Mouse (Mus musculus) 3134 (cell line): Measurements from ENCODE around the gene Sema4b.
A peak's percentile ranks its signal among the peaks of the same experiment; 100 is the strongest.

Experiments used
- DNase-seq: peaks from one replicate; pipeline ENCODE4 v3.0.0-alpha.2; 2011; ENCODE audit warnings: low spot score; ENCODE audit not compliant: insufficient read length; ENCODE audit errors: extremely low read depth

The Sema4b gene

DNA sequence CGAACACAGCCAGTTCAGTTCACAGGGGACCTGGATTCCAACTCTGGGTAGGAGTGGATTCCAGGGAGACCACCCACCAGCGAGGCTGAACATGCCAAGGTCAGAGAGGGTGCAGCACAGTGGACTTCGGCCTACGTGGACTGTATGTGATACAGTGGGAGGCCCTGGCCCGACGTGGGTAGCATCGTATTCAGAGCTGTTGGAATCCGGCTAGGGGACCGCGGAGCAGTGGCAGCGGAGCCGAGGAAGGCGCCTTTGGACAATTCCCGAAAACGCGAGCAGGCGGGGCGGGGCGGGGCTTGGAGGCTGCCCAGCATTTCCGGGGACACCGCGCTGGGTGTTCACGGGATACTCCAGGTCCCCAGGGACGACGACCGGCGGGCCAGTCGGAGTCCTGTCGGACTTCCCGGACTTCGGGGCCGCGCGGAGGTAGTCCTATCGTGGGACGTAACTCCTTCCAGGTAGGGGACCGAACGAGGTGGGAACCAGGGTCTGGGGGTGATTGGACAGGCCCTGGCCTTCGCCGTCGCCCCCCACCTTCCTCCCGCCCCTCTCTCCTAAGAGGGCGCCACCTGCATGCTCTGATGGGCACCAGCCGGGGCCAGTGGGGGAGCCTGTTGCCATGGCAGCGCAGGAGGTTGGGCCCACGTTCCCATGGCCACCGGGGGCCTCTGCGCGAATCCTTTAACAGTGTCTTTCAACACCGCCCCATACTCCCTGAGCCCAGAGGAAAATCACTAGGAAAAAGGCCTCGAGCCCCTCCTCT lies at the start of gene Sema4b:
TSS of gene Sema4b (plus strand) at position 311 of the 766 bp plus-strand sequence.
- peak; percentile 95 for DNase-seq

DNA sequence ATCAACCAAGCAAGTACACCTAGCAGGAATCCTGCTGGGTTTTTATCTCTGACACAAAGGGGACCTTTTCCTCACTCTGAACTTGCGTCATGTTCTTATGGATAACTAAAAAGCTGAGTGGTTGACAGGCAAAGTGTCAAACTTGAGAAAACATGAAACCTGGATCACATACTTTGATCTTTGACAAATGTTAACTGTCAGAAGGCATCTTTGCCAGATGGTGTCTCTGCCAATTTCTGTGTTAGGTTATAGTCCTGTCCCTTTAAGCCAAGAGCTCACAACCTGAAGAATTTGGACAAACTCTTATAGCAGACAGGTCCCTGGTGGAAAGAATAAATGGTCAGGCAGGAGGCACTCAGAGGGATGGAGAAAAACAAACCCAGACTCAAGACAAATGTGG lies 48.3 kb upstream of the Sema4b start:
- DNase-seq = no peak

DNA sequence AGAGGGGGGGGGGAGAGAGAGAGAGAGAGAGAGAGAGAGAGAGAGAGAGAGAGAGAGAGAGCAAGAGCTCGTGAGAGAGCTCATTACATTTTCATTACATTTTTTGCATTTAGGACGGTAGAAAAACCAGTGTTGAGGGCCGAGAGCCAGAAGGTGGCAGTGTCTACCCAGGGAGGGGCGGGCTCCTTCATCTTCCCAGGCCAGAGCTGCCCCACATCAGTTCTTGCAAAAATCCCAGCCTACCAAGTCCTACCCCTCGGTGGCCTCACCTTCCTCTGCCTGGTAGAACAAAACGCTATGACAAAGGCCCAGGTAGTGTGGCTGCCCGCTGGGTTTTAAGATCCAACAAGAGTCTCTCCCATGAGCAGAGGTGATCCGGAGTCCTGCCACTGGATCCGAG lies 45.8 kb upstream of the Sema4b start:
- DNase-seq = peak; percentile 45

DNA sequence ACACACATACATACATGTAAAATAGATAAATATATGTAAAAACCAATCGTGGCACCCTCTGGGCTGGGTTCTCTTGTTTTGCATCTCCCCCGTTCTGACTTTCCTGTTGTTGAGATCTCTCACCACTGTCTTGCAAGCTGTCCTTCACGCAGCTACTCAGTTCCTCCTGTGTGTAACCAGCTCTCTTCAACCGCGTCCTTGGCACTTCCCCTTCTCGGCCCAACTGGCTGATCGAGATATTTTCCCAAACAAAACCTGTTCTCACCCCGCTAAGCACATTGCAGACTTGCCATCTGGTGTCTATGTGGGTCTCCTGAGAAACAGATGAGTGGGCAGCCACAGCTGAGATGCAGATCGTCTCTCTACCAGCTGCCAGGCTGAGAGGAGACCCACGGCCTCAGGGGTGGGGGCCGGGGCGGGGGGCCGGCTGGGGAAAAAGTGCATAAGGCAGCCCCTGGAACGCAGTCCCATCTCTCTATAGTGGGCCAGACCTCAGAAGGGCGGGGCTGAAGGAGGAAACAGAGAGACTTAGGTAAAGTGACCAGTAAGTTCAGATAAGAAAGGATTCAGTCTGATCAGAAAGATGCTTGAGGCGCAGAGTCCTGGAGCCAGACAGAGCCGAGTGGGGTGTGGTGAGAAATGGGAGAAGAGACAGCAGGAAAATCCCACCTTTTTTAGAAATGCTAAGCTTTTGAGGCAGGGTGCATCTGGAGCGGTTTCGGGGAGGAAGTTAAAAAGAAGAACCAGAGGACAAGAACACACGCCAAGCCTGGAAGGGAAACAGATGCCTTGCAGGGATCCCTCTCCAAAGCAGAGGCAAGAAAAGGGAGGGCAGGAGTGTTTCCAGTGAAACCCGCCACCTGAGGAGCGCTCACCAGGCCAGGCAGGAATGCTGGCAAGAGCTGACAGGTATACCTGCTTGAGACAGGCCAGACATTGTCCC lies 43.0 kb upstream of the Sema4b start:
- DNase-seq = no peak

DNA sequence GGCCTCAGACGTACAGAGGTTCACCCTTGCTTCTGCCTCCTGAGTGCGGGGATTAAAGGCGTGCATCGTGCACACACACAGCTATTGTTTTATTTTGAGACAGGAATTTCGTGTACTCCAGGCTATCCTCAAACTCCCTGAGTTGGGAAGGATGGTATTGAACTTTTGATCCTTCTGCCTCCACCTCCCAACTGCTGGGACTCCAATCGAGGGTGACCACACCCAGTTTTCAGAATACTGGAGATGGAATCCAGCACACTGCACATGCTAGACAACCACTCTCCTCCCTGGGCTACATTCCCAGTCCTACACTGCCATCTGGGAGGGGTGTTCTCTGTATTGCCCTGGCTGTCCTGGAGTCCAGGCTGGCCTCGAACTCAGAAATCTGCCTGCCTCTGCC lies 41.9 kb upstream of the Sema4b start:
- no peak for DNase-seq

DNA sequence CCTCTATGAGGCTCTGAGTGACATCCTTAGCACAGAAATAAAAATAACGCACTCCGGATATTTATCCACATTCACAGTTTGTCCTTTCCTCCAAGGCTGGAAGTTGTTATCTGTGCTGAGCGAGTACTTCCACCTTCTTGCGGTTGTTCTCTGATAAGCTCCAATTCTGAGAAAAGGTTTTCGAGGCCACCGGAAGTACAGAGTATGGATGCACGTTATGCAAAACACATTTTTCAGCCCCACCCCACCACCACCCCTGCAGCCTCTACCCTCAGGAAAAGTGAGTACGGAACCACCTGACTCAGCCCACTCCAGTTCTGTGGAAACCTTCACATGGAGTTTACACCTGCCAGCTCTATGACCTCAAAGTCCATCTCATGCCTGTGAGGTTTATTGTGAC lies 40.6 kb upstream of the Sema4b start:
- no peak for DNase-seq

DNA sequence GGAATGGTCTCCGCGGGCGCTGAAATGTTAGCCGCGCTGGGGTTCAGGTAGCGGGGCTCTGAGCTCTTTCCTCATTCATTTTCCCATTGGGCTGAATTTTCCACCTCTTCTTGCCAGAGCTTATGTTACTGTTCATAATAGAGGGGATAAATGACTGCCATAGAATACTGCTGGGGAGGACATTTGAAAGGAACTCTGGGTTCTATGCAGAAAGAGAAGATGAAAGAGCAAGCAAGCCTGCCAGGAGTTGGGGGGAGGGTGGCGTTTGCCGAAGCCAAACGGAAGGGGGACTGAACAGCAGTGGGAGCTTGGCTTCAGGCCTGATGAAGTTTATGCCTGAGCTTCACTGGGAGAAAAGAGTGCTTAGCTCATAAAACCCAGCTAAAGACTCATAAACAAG lies 37.3 kb upstream of the Sema4b start:
- DNase-seq = no peak

DNA sequence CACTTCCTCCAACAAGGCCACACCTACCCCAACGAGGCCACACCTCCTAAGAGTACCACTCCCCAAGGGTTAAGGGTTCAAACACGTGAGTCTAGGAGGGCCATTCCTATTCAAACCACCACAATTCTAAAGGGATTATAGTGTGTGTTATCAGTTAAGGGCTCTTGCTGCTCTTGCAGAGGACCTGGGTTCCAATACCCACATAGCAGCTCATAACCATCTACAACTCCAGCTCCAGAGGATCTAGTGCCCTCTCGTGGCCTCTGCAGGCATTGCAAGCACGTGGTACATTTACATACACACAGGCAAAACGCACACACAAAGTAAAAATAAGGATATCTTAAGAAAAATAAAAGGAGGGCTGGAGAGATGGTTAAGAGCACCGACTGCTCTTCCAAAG lies 34.5 kb upstream of the Sema4b start:
- DNase-seq = no peak

DNA sequence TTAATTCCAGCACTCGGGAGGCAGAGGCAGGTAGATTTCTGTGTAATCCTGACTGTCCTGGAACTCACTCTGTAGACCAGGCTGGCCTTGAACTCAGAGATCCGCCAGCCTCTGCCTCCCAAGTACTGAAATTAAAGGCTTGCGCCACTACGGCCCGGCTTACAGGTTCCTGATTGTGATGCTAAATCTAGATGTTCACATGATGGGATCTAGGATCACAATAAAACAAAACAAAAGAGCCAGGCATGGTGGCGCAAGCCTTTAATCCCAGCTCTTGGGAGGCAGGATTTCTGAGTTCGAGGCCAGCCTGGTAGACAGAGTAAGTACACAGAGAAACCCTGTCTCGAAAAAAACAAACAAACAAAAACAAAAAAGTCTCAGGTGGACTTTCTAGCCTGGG lies 33.9 kb upstream of the Sema4b start:
- DNase-seq = no peak

DNA sequence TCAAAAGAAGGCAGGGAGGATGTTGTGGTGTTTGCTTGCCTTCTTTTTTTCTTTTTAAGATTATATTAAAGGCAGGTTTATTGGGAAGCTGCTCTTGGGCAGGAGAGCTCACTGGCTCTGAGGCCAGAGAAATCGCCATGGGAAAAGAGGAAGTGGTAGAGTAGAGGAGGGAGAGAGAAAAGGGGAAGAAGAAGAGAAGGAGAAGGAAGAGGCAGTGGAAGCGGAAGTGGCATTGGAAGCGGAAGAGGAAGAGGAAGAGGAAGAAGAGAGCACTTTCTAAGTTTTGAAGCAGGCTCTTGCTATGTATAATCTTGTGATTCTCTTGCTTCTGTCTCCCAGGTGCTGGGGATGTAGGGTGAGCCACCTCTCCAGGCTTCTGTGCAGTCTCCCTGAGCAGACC lies 32.0 kb upstream of the Sema4b start:
- no peak for DNase-seq

DNA sequence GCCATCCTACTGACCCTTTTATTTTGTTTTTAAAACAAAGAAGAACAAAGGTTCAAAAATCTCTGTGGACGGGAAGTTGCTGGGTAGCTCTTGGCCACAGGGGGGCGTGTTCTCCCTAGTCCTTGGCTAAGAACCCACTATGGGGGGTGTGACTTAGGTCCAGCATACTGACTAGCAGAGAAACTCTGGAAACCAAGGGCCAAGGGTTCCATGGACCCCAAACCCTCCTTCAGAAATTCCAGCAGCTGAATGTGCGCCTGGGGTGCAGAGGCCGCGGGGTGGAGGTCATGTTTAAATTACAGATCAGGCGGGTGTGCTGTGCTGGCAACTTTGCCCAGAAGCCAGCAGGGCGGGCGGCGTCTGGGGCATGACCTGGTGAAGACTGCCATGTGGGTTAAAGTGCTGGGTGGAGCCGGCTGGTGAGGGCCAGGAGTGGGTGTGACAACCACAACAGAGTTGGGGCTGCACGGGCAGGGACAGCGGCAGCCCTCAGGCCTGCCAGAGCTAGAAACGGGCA lies 29.9 kb upstream of the Sema4b start:
- DNase-seq = peak; percentile 84

DNA sequence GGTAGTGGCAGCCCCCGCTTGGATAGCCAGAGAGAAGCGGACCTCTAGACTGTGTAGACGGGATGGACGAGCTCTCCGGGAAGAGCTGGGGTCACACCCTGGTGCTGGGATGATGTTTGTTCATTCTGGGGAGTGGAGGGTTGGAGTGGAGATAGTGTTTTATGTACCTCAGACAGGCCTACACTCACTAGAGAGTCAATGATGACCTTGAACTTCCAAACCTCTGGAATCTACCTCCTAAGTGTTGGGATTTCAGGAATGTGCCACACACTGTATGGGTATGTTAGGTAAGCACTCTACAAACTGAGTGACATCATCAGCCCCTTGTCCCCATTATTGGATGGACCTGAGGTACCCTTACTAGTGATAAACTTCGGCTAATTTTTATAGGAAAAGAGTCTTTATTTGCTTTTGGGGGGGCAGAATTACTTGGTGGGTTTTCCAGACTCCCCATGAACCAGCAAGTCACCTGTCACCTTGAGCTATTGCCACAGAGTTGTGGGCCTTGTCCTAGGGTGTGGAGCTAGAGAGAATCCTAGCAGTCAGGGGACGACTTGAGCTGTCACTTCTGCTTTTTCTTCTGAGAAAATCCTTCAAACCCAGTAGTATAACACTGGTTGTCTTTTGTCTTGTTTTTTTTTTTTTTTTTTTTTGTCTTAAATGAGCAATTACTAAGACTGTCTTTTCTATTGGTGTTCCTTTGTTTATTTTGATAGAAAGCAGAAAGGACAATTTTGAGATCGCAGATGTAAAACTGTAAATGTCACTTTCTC lies 28.0 kb upstream of the Sema4b start:
- no peak for DNase-seq

DNA sequence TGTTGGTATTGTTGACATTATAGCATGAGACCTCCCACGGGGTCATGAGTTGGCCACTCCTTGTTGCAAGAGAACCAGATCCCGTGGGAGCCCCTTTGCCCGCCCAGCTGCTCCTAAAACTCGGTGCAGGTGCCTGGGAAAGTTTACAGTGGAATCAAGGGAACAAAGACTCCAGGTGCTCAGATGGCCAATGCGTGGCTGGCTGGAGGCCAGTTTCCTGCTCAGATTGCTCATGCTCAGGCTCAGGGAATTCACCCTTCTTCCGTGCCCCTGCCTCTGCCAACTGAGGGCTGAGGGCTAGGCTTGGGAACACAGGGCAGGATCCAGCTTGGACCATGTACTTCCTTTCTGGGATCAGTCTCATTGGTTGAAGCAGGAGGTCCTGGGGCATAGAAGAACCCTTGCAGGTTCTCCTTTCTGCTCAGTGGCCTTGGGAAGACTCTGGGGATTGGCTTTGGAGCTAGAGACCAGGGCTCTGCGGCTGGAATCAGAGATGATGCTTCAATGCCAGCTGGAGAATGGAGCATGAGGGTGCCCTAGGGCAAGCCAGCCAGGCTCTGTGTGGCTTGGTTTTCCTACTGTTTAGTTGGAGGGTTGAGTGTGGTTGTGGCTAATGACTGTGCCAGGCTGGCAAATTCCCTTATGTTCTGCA lies 26.2 kb upstream of the Sema4b start:
- DNase-seq = no peak

DNA sequence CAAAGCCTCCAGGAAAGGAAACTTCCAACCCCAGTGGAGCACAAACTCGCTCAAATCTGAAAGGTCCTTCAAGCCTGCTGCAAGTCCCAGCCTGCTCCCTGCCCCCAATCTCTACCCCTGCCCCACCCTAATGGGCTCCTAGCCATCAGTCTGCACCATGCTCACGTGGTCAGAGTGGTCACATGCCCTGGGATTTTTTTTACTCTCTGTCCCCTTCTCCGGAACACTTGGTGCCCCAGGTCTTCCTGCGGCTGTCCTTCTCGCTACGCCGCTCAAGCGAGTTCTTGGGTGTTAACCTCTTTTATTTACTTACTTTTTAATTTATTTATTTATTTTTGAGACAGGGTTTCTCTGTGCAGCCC lies 25.7 kb upstream of the Sema4b start:
- DNase-seq = peak; percentile 81

DNA sequence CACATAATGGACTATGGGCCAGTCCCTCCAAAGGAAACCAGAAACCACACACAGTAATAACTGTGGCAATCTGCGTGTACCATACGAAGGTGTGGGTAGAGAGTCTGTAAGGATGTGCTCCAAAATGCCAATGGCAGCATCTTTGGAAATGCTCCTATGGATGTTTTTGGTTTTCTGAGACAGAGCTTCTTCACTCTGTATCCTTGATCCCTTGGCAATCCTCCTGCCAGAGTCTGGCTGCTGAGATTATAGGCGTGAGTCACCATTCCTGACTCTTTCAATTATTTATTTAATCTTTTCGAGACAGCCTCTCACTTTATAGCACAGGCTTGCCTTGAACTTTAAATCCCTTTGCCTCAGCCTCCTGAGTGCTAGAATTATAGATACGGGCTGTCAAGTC lies 21.2 kb upstream of the Sema4b start:
- peak; percentile 27 for DNase-seq

DNA sequence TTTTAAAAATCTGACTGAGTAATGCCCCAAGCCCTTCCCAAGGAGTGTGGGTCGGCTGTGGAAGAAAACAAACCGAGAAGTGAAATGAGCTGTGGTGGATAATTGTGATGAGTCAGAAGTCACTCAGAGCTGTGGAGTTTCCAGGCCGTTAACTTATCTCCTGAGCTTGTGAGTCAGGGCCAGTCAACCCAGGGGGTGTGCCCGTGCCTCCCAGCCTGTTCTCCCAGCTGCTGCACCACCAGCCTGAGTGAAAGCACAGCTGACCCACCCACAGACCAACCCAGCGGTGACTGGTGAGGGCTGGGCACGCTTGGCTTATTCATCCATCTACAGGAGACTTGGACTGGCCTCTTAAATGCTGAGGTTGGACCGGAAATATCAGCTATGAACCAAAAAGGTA lies 19.9 kb upstream of the Sema4b start:
- DNase-seq = peak; percentile 93

DNA sequence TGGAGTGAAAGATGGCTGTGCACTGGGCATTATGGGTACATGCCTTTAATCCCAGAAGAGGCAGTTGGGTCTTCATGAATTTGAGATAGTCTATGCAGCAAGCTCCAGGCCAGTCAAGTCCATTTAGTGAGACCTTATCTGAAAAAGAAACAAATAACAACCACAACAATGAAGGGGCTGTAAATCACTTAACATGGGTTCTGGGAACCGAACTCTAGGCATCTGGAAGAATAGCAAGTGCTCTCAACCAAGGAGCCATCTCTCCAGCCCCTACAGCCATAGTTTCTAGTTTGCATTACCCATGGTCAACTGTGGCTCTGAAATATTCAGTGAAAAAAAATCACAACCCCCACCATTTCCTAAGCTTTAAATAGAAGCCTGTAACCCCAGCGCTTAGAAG lies 16.8 kb upstream of the Sema4b start:
- no peak for DNase-seq

DNA sequence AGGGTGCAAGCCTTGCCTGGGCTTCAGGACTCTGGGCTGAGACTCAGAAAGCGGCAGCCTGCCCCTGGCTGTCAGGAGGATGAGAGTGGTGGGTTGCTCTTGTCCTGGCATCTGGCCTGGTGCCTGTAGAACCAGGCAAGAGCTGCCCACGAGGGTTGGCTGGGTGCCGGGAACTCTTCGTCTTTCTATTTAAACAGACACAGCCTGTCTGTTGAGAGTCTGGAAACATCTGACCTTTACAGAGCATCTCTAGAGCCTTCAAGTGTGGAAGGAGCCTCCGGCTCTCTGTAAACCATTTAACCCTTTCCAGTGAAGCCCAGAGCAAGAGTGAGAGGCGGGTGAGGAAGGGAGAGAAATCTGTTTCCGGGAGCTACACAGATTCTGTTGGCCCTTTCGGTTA lies 15.3 kb upstream of the Sema4b start:
- no peak for DNase-seq

DNA sequence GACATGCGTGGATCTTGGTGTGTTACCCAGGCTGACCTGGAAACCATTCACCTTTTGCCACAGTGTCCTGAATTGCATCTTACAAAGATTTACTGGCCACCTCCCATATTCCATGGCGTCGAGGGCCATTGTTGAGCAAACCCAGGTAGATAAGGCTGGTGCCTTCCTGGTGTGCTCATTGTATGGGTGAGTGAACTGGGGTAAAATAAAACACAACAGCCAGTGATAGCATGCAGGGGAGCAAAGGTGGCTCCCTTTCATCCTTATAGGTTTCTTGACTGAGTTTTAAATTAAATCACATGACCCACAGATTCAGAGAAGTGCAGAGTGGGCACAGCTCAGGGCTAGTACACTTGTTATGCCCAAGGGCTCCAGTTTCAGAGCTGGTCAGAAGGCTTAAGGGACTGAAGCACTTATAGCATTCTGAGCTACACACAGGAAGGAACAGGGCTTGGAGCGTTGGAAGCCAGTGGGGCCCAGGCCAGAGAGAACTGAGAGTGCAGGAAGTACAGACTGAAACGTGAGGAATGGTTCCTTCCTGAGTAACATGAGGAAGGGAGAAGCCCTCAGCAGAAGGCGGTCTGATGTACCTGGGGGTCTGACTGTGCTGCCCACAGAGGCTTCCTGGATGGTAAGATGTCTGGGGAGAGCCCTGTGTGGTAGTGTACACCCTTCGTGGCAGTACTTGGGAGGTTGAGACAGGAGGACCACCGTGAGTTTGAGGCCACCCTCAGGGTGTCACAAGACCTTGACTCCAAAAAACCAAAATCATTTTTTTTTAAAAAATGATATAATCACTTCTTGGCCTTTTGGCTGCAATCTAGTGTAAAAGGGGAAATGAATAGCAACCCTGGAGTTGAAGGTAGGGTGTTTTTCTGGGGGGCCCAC lies 14.3 kb upstream of the Sema4b start:
- no peak for DNase-seq

DNA sequence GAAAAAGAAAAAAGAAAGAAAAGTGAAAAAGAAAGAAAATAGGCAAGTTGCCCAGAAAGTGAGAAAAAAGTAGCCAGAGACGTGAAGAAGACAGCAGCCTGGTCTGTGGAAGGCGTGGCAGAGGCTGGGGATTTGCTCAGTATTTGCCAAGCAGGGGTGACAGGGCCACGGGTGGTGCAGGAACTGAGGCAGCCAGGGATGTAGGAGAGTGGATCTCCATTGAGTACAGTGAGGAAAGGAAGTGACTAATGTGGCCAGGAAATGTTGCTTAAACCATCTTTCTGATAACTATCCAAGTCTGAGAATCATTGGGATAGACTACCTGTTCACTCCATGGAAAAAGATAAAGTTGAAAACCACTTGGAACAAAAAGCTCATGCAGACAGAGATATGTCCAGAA lies 10.5 kb upstream of the Sema4b start:
- DNase-seq = peak; percentile 28
